Mouse (Mus musculus) CH12.LX (cell line): Measurements from ENCODE around the gene Gtdc1. TPM values are rescaled to one million over a fixed set of nuclear protein-coding genes. Genes with fewer than 3 reads are reported as not detected.

ENCODE experiments used
- DNase-seq: peaks from one replicate; pipeline ENCODE4 v3.0.0-alpha.2; 2013; ENCODE audit errors: extremely low read depth
- H3K27ac ChIP-seq: 2 replicates; pipeline ENCODE4 v1.5.1; 2012; ENCODE audit warnings: low read depth, mild to moderate bottlenecking, control low read depth, moderate library complexity; ENCODE audit not compliant: insufficient read depth
- H3K27me3 ChIP-seq: replicated peaks from 2 replicates; pipeline ENCODE3; 2012; ENCODE audit warnings: inconsistent platforms
- H3K36me3 ChIP-seq, 2 experiments: replicated peaks in 1 of 2; 2 replicates each; pipeline versions ENCODE3 to v1.6.1; 2012; ENCODE audit warnings: inconsistent platforms in 1 of 2, low read length in 1 of 2, mild to moderate bottlenecking in 1 of 2, mixed read lengths in 1 of 2, moderate library complexity in 1 of 2; ENCODE audit not compliant: control insufficient read depth in 1 of 2, insufficient read depth in 1 of 2
- H3K4me1 ChIP-seq, 2 experiments: 2 replicates each; pipeline ENCODE4 v1.6.1; 2012; ENCODE audit warnings: inconsistent platforms in 1 of 2, moderate library complexity in 1 of 2; ENCODE audit not compliant: insufficient read depth in 2 of 2, control insufficient read depth in 1 of 2
- H3K4me2 ChIP-seq: 2 replicates; pipeline ENCODE4 v1.6.1; 2012; ENCODE audit warnings: low read depth, mild to moderate bottlenecking, control low read depth; ENCODE audit not compliant: poor library complexity, insufficient read depth, severe bottlenecking
- H3K4me3 ChIP-seq, 3 experiments: fragments of 150-350 bp in 1 of 3; sonication (generic) in 1 of 3; replicated peaks in 1 of 3; 2 replicates each; pipeline versions ENCODE3 to v1.5.1; 2011 to 2012; ENCODE audit warnings: low read depth in 2 of 3, low read length in 2 of 3, mild to moderate bottlenecking in 2 of 3, moderate library complexity in 2 of 3, control low read depth in 1 of 3, improper control_type of control experiment in 1 of 3, inconsistent platforms in 1 of 3, mixed read lengths in 1 of 3; ENCODE audit not compliant: poor library complexity in 1 of 3
- H3K79me2 ChIP-seq: replicated peaks from 2 replicates; pipeline ENCODE4 v1.6.1; 2012; ENCODE audit warnings: mild to moderate bottlenecking, moderate library complexity; ENCODE audit not compliant: control insufficient read depth, poor library complexity, insufficient read depth, severe bottlenecking; ENCODE audit errors: extremely low read depth
- H3K9ac ChIP-seq: 2 replicates; pipeline ENCODE4 v1.6.1; 2012; ENCODE audit warnings: low read depth, mild to moderate bottlenecking, control low read depth, moderate library complexity; ENCODE audit not compliant: insufficient read depth
- H3K9me3 ChIP-seq: replicated peaks from 2 replicates; pipeline ENCODE3; 2012; ENCODE audit warnings: low read length, inconsistent platforms, mixed read lengths
- BHLHE40 ChIP-seq: IDR thresholded peaks from 2 replicates; pipeline ENCODE4 v1.6.1; 2011; ENCODE audit warnings: mild to moderate bottlenecking, low read depth, low read length, improper control_type of control experiment
- CHD1 ChIP-seq: IDR thresholded peaks from 2 replicates; pipeline ENCODE4 v1.6.1; 2012; ENCODE audit warnings: low read depth, low read length, improper control_type of control experiment, inconsistent platforms
- CHD2 ChIP-seq: IDR thresholded peaks from 2 replicates; pipeline ENCODE4 v1.6.1; 2011; ENCODE audit warnings: low read length, improper control_type of control experiment
- CTCF ChIP-seq, 2 experiments: IDR thresholded peaks in 1 of 2; conservative IDR thresholded peaks in 1 of 2; 2 replicates each; pipeline ENCODE4 v1.5.1; 2011 to 2012; ENCODE audit warnings: low read depth in 2 of 2, low read length in 2 of 2, improper control_type of control experiment in 1 of 2, inconsistent platforms in 1 of 2, mild to moderate bottlenecking in 1 of 2, moderate library complexity in 1 of 2
- ELF1 ChIP-seq: IDR thresholded peaks from 2 replicates; pipeline ENCODE4 v1.6.1; 2014; ENCODE audit warnings: low read depth, mild to moderate bottlenecking, inconsistent platforms, low read length, improper control_type of control experiment
- ETS1 ChIP-seq: conservative IDR thresholded peaks from 2 replicates; pipeline ENCODE4 v1.6.1; 2012; ENCODE audit warnings: low read depth, mild to moderate bottlenecking, inconsistent platforms, low read length, improper control_type of control experiment, moderate library complexity
- GABPA ChIP-seq: IDR thresholded peaks from 2 replicates; pipeline ENCODE4 v1.6.1; 2012; ENCODE audit warnings: low read depth, low read length, improper control_type of control experiment, inconsistent platforms; ENCODE audit not compliant: insufficient replicate concordance
- HCFC1 ChIP-seq: IDR thresholded peaks from 2 replicates; pipeline ENCODE4 v1.6.1; 2012; ENCODE audit warnings: low read depth, mild to moderate bottlenecking, inconsistent platforms, low read length, improper control_type of control experiment
- JUND ChIP-seq: conservative IDR thresholded peaks from 2 replicates; pipeline ENCODE4 v1.6.1; 2011; ENCODE audit warnings: low read depth, low read length, improper control_type of control experiment
- KAT2A ChIP-seq: IDR thresholded peaks from 2 replicates; pipeline ENCODE4 v1.6.1; 2012; ENCODE audit warnings: low read length, improper control_type of control experiment, inconsistent platforms; ENCODE audit not compliant: insufficient replicate concordance
- MAFK ChIP-seq: IDR thresholded peaks from 2 replicates; pipeline ENCODE4 v1.6.1; 2011; ENCODE audit warnings: low read length, improper control_type of control experiment; ENCODE audit not compliant: insufficient replicate concordance
- MAZ ChIP-seq: IDR thresholded peaks from 2 replicates; pipeline ENCODE4 v1.6.1; 2012; ENCODE audit warnings: low read depth, mild to moderate bottlenecking, inconsistent platforms, low read length, improper control_type of control experiment, moderate library complexity
- MEF2A ChIP-seq: IDR thresholded peaks from 2 replicates; pipeline ENCODE4 v1.6.1; 2014; ENCODE audit warnings: low read depth, mild to moderate bottlenecking, inconsistent platforms, low read length, improper control_type of control experiment, borderline replicate concordance
- MXI1 ChIP-seq: IDR thresholded peaks from 2 replicates; pipeline ENCODE4 v1.6.1; 2011; ENCODE audit warnings: mild to moderate bottlenecking, low read depth, low read length, improper control_type of control experiment
- NELFE ChIP-seq: IDR thresholded peaks from 2 replicates; pipeline ENCODE4 v1.6.1; 2011; ENCODE audit warnings: low read depth, low read length, improper control_type of control experiment
- NRF1 ChIP-seq: IDR thresholded peaks from 2 replicates; pipeline ENCODE4 v1.6.1; 2014; ENCODE audit warnings: low read depth, mild to moderate bottlenecking, inconsistent platforms, low read length, improper control_type of control experiment, moderate library complexity
- PAX5 ChIP-seq: IDR thresholded peaks from 2 replicates; pipeline ENCODE4 v1.6.1; 2012; ENCODE audit warnings: low read length, inconsistent platforms, mixed read lengths
- POLR2A ChIP-seq: IDR thresholded peaks from 2 replicates; pipeline ENCODE4 v1.6.1; 2011; ENCODE audit warnings: low read depth, mild to moderate bottlenecking, improper control_type of control experiment, low read length
- POLR2AphosphoS2 ChIP-seq: IDR thresholded peaks from 2 replicates; pipeline ENCODE4 v1.6.1; 2011; ENCODE audit warnings: low read depth, low read length, improper control_type of control experiment
- RAD21 ChIP-seq: IDR thresholded peaks from 2 replicates; pipeline ENCODE4 v1.6.1; 2011; ENCODE audit warnings: low read depth, mild to moderate bottlenecking, low read length, improper control_type of control experiment, moderate library complexity
- RCOR1 ChIP-seq: conservative IDR thresholded peaks from 2 replicates; pipeline ENCODE4 v1.6.1; 2012; ENCODE audit warnings: low read depth, mild to moderate bottlenecking, inconsistent platforms, low read length, improper control_type of control experiment
- SIN3A ChIP-seq: IDR thresholded peaks from 2 replicates; pipeline ENCODE4 v1.6.1; 2012; ENCODE audit warnings: low read length, improper control_type of control experiment, inconsistent platforms
- TBP ChIP-seq: conservative IDR thresholded peaks from 2 replicates; pipeline ENCODE4 v1.6.1; 2011; ENCODE audit warnings: low read depth, low read length, improper control_type of control experiment
- USF1 ChIP-seq: IDR thresholded peaks from 2 replicates; pipeline ENCODE4 v1.6.1; 2014; ENCODE audit warnings: low read depth, mild to moderate bottlenecking, inconsistent platforms, low read length, improper control_type of control experiment
- USF2 ChIP-seq: conservative IDR thresholded peaks from 2 replicates; pipeline ENCODE4 v1.6.1; 2011; ENCODE audit warnings: low read depth, low read length, improper control_type of control experiment
- ZKSCAN1 ChIP-seq: IDR thresholded peaks from 2 replicates; pipeline ENCODE4 v1.6.1; 2012; ENCODE audit warnings: low read depth, inconsistent platforms, low read length, improper control_type of control experiment, borderline replicate concordance
- dilution Hi-C: fragments of 300-500 bp; cut with MboI; formaldehyde crosslinking; loops from 2 replicates; pipeline ENCODE4 v1.14.3; 2020; ENCODE audit warnings: low sequenced_read_pairs; ENCODE audit not compliant: extremely low pct_unique_long_range_greater_than_20kb, extremely low pct_ligation_motif_present
- in situ Hi-C: fragments of 300-500 bp; cut with MboI; formaldehyde crosslinking; loops from 3 replicates; pipeline ENCODE4 v1.14.3; 2019; ENCODE audit warnings: low sequenced_read_pairs, low pct_ligation_motif_present, low pct_unique_long_range_greater_than_20kb, mixed read lengths
- polyA plus RNA-seq: library from polyadenylated mRNA; unstranded; fragments of >175 nt; gene quantifications from 2 replicates; pipeline ENCODE4 v1.2.1, GENCODE M21; 2012; ENCODE audit warnings: low read depth; ENCODE audit not compliant: insufficient read length
- total RNA-seq, 2 experiments: library from RNA; depleted of rRNA; stranded (reverse); fragments of 300-350 nt in 1 of 2; fragments of >200 nt in 1 of 2; gene quantifications; 2 replicates each; pipeline ENCODE4 v1.2.3; 2012 to 2014

The Gtdc1 gene
- total and polyA plus RNA-seq, 3 experiments = 11.1 to 18.2 (median 15.8) TPM

DNA sequence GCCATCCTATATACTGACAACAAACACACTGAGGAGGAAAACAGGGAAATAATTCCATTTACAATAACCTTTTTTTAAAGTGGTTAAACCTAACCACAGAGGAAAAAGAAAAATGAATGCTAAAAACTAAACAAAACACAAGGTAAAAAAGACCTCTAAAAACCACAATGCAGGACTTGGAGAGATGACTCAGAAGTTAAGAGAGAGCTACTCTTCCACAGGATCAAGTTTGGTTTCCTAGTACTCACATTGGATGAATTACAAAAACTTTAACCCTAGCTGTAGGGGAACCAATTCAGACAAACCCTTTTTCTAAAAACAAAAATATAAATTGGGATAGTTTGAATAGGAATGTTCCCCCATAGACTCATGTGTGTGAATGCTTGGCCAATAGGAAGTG, 77.8 kb downstream of the Gtdc1 start:
- Histone ChIP-seq H3K79me2 (no peaks in the 10 kb centered on the region), H3K27ac (no peak overlapping the region), H3K4me3 (no peak overlapping the region), H3K9me3 (peaks cover 6% of the 10 kb centered on the region), H3K9ac (no peak overlapping the region), H3K36me3 (peaks cover 2 to 6% of the 10 kb centered on the region in 2 experiments), H3K4me1 (no peaks in the 10 kb centered on the region), H3K27me3 (no peaks in the 10 kb centered on the region)
- in situ Hi-C loops = no loop called here
- no peak for DNase-seq
- TF ChIP-seq POLR2AphosphoS2 = no peak
- no peak for TF ChIP-seq MAZ
- TF ChIP-seq GABPA = no peak
- no peak for TF ChIP-seq HCFC1
- no peak for TF ChIP-seq CHD2
- no peak for TF ChIP-seq RCOR1
- no peak for TF ChIP-seq KAT2A
- no peak for TF ChIP-seq POLR2A
- no peak for TF ChIP-seq USF1
- TF ChIP-seq, all 38 proteins: peak for 0
- H3K4me2 ChIP-seq = no peak overlapping the region
- dilution Hi-C loops = no loop called here

GRCm38 (mm10) chr2:44848156-44848555, 79.3 kb downstream of the Gtdc1 start:
- no peaks in the 10 kb centered on the region for H3K27me3 ChIP-seq
- no peak overlapping the region for H3K27ac ChIP-seq
- DNase-seq = no peak
- H3K79me2 ChIP-seq = no peaks in the 10 kb centered on the region
- H3K4me2 ChIP-seq = no peak overlapping the region
- in situ Hi-C loops (no loop called here), dilution Hi-C loops (no loop called here)
- H3K36me3 ChIP-seq = peaks cover 2 to 6% of the 10 kb centered on the region in 2 experiments
- peaks cover 6% of the 10 kb centered on the region for H3K9me3 ChIP-seq
- no peaks in the 10 kb centered on the region for H3K4me1 ChIP-seq
- no peak overlapping the region for H3K9ac ChIP-seq
- no peak overlapping the region for H3K4me3 ChIP-seq
- TF ChIP-seq ZKSCAN1 (no peak), SIN3A (no peak), ETS1 (no peak), USF2 (no peak), MXI1 (no peak), TBP (no peak)

DNA sequence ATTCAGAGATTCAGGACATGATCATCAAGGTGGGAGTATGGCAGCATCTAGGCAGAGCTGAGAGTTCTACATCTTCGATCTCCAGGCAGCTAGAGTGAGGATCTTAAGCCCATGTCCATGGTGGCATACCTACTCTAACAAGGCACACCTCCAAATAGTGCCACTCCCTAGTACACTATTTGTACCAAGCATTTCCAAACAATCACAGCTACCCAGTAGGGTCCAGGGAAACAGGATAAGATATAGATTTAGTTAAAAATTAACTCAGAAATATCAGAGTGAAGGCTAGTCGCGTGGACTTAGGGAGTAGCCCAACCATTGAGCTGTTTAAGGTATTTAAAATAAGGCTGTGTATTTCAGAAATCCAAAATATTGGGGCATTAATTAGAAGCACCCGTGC, 82.0 kb downstream of the Gtdc1 start:
- H3K4me2 ChIP-seq = no peak overlapping the region

More for the DNA sequence above, 82.0 kb downstream of the Gtdc1 start:
- Histone ChIP-seq H3K9me3 (no peaks in the 10 kb centered on the region), H3K4me3 (no peak overlapping the region), H3K79me2 (no peaks in the 10 kb centered on the region), H3K27me3 (no peaks in the 10 kb centered on the region), H3K9ac (no peak overlapping the region), H3K27ac (no peak overlapping the region)
- TF ChIP-seq ETS1 = no peak
- TF ChIP-seq CTCF (conservative IDR thresholded peaks at IDR 0.05 in 1 of 2, IDR thresholded peaks at IDR 0.05 in 1 of 2; ENCODE audit: low read depth in 2 of 2, low read length in 2 of 2) = no peak
- no peak for TF ChIP-seq CHD2
- no peak for TF ChIP-seq MAFK
- no peak for TF ChIP-seq PAX5
- TF ChIP-seq POLR2A = no peak
- no peak for TF ChIP-seq NELFE
- no peak for TF ChIP-seq ZKSCAN1
- TF ChIP-seq BHLHE40 = no peak
- TF ChIP-seq CHD1 = no peak
- no peak for TF ChIP-seq RAD21
- no peak for TF ChIP-seq ELF1
- no peak for TF ChIP-seq JUND
- TF ChIP-seq MEF2A = no peak
- TF ChIP-seq MAZ = no peak
- TF ChIP-seq NRF1 = no peak
- TF ChIP-seq, all 38 proteins: peak for 0
- in situ Hi-C loops = no loop called here
- no peaks in the 10 kb centered on the region for H3K36me3 ChIP-seq
- dilution Hi-C loops = no loop called here
- DNase-seq = no peak
- H3K4me1 ChIP-seq = no peaks in the 10 kb centered on the region
